Mouse (Mus musculus) gastrocnemius, adult 2 months (tissue): ENCODE data around the gene Gm3435. TPM values are rescaled to one million over a fixed set of nuclear protein-coding genes. Genes with fewer than 3 reads are reported as not detected.
"Not testable (repeated sequence)": the region's sequence is repeated elsewhere in the genome, so short reads cannot be mapped to it uniquely, and the experiment has no call there.

Source experiments
- DNase-seq: peaks from one replicate; pipeline ENCODE4 v3.0.0; 2022
- H3K27ac ChIP-seq: fragments of 200-600 bp; 2 replicates; pipeline ENCODE4 v1.8.1; 2022; ENCODE audit warnings: mild to moderate bottlenecking
- H3K4me3 ChIP-seq: fragments of 200-600 bp; 2 replicates; pipeline ENCODE4 v1.8.1; 2022; ENCODE audit warnings: mild to moderate bottlenecking, moderate library complexity
- CTCF ChIP-seq: fragments of 200-600 bp; IDR thresholded peaks from 2 replicates; pipeline ENCODE4 v1.8.1; 2022; ENCODE audit warnings: antibody characterized with exemption, mild to moderate bottlenecking, moderate library complexity
- intact Hi-C: fragments of 180-260 bp; cut with DNase I; formaldehyde crosslinking; loops from one replicate; pipeline ENCODE4 v1.15.1; 2025
- total RNA-seq, 2 experiments: library from RNA; stranded (reverse); gene quantifications; 2 replicates each; pipeline ENCODE4 v1.2.3; 2021

The Gm3435 gene
- total RNA-seq, 2 experiments from 2014 or later, result 2.1 to 3.5 TPM

DNA sequence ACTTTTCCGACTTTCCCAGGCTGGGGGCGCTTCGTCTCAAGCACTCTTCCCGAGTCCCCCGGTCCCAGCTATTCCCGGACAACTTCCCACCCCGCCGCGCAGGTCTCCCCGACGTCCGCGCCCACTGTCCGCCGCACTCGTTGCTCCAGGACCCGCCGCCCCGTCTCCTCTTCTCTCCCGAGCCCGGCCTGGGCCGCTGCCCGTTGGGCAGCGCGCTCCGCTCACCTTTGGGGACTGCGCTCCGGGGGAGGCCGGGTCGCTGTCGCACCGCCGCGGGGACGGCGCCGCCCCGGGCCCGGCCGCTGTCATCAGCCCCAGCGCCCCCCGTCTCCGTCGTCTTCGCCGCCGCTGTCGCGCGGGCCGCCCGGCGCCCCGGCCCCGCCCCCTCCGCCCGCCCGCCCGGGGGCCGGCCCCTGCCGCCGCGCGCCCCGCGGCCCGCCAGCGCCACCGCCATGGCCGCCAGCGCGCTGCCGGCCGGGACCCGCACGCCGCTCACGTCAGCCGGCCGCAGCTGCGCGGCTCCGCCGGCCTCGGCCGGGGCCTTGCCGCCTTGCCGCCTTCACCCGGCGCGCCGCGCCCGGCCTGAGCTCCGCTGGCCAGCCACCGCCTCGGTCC lies 14.0 kb downstream of the Gm3435 start:
- intact Hi-C loops, DNase-seq, H3K4me3 ChIP-seq, H3K27ac ChIP-seq: not testable (repeated sequence)

DNA sequence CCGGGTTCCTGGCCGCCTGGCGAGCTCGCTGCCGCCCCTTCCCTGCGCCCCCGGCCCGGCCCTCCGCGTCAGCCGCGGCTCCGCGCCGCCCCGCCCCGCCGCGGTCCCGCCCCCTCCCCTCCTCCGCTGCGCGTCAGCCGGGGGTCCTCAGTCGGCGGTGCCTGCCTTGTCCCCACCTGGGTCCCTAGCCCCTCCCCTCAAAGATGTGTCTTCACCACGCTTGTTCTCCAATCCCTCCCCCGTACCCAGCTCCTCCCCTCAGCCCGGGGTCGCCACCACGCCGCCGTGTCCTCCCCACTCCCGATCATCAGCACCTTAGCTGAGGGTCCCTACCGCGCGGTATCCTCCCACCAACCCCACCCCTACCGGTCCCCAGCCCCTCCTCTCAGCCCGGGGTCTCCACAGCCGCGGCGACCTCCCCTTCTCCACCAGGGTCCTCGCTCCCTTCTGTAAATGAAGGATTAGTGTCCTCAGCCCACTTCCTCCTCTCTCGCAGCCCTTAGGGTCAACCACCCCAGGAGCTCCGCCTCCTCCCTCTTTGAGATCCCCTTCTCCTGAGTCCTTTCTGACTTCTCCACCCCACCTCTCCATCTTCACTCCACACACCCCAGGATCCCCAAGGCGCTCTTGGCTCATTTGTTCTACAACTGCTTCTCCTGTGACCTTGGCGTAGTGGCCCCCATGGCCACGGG lies 14.7 kb downstream of the Gm3435 start:
- intact Hi-C loops, H3K27ac ChIP-seq, H3K4me3 ChIP-seq, DNase-seq: not testable (repeated sequence)

DNA sequence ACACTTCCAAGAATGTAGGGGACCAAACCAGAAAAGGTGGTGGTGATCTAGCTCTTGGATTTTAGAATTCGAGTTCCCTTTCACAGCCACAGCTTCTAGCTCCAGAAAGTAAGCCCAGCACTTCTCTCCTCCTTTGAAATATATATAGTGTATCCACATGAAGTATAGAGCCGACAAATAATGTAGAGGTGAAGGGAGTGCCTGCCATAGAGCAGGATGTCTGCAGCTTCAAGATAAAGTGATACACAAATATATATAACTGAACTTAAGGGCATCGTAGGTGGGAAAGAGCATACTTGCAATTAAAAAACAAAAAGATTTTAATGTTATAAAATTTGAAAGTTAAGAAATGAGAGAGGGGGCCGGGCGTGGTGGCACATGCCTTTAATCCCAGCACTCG lies 15.5 kb downstream of the Gm3435 start:
- H3K27ac ChIP-seq, intact Hi-C loops, DNase-seq, H3K4me3 ChIP-seq: not testable (repeated sequence)

DNA sequence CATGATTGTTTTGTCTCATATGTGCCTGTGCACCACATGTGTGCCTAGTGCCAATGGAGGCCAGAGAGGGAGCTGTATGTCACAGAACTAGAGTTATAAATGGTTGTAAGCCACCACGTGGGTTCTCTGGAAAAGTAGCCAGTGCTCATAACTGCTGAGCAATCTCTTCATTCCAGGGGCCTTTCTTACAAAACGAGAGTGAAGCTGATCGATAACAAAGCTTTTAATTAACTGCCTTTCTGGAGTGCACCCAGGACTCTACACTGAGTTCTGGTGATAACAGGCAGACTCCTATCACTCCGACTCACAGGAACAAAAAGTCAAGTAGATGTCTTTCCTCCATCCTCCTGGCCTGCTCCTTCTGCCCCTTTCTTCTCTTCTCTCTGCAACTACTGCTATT lies 21.4 kb downstream of the Gm3435 start:
- intact Hi-C loops, H3K27ac ChIP-seq, DNase-seq, H3K4me3 ChIP-seq: not testable (repeated sequence)

DNA sequence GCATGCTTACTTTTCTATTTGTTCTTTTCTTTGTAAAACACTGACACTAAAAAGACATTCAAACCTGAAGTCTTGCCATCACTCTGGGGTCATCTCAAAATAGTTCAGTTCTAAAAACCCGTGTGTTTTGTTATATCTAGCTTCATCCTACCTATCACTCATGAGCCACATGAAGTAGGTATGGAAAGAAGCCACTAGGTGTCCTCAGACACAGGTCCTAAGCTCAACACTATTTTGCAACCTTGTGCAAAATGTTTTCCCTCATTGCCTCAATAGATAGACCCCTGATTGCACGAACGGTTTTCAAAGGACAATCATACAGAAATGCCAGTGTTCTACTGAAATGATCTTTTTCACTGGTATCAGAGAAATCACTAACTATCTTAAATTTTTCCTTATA lies 30.5 kb downstream of the Gm3435 start:
- DNase-seq, H3K27ac ChIP-seq, intact Hi-C loops, H3K4me3 ChIP-seq: not testable (repeated sequence)

DNA sequence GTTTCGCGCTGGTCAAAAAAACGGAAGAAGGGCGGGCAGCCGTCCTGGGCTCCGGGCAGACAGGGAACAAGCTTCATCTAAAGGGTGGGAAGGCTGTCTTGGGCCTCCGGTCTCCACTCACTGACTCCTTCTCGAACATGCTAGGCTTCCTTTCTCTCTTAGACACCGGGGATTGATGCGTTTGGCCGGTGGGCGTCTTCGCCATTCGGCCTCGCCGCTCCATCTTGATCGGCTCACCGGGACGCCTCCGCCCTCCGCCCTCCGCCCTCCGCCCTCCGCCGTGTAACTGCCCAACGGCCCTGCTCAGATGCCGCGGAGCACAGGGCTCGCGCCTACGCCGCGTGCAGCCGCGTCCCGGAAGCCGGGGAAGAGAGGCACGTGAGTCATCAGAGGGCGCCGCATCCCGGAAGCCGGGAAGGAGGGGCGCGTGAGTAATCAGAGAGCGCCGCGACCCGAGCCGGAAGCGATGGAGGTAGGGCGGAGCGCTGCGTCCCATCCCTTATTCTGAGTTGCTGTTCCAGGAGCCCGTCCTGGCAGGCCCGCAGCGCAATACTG lies 31.3 kb downstream of the Gm3435 start, which contains the start of the genes Ermard, Tcte3 and Gm3448:
Gene Ermard, plus strand, starts transcription at position 34 of the 555 bp plus-strand sequence.
Gene Tcte3, minus strand, starts transcription at position 314 of the 555 bp plus-strand sequence.
Gene Gm3448, minus strand, starts transcription at position 363 of the 555 bp plus-strand sequence.
- DNase-seq, result peak; percentile 53
- Histone ChIP-seq H3K4me3 (peak within 1 kb of the TSS; percentile 60), H3K27ac (peak within 1 kb of the TSS; percentile 73)
- intact Hi-C loops, result not testable (repeated sequence)

DNA sequence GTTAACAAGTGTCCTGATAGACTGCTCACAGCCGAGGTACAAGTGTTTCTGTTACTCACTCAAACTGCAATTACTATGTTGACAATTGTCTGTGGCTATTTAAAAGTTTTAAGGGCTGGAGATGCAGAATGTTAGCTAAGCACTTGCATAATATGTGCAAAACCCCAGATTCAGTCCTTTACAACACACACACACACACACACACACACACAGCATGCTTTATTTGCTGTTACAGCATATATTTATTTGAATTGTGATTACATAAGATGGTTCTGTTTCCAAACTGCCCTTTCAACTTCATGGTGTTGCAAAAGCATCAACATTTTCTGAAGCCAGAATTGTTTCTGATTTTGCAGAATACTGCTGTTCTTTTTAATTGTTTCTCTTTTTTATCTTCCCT lies 40.4 kb downstream of the Gm3435 start:
- H3K27ac ChIP-seq, intact Hi-C loops, DNase-seq, H3K4me3 ChIP-seq: not testable (repeated sequence)

DNA sequence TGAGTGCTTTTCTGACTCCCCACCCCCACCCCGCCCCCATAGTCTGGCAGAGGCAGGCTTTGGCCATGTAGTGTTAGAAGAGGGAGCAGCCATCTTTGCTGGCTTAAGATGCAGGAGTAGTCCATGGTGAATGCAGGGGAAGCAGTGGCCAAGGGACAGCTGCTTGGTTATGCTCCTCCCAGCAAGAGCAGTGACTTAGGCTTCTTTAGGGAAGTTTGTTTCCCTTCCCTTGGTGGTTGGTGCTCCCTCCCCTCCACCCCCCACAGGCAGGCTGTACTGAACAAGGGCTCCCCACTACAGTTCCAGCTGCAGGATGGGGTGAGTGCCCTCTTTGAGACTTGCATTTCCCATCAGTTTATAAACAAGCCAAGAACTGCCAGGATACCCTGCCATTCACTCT lies 42.8 kb downstream of the Gm3435 start:
- H3K4me3 ChIP-seq, H3K27ac ChIP-seq, intact Hi-C loops, DNase-seq: not testable (repeated sequence)

DNA sequence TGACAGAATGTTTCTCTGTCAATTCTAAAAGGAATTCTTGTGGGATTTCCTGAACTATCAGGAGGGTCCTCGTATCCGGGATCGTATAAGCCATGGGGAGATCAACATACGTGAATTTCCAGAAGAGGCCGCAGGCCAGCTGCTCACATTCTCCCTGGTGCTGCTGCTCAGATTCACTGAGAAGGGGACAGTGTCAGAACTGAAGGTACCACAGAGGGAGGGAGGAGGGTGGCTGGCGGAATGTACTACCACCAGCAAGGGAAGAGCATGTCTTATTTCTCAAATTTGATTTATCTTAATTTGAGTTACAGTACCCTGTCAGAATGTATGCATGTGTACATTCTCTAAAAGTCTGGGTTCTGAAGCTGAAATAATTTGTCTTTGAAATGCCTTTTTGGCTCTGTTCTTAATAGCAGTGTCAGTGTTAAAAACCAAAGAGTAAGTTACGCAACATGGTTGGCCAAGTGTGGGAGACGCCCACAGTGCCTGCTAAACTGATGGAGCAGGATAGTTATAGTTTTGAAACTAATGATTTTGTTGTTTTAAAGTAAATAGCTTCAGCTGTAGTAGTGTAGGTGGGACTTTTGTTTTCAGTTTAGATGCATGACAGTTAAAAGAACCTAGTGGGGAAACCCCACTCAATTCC lies 43.3 kb downstream of the Gm3435 start:
- H3K4me3 ChIP-seq, DNase-seq, intact Hi-C loops, H3K27ac ChIP-seq: not testable (repeated sequence)

DNA sequence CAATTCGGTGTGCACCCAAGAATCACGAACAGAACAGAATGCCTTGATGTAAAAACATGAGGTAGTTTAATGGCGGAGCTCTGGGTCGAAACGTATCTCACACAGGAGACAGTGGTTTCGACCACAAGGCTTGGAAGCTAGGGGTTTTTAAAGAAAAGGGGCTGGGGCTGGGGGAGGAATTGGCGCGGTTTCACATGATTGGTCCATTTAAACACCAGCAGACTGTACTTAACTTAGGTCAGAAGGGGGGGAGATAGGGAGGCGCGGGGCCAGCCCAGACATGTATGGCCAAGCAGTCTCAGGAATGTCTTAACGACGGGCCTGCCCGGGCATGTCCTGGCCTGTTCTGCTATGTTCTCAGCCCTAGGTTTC lies 43.8 kb downstream of the Gm3435 start:
- H3K4me3 ChIP-seq, intact Hi-C loops, DNase-seq, H3K27ac ChIP-seq: not testable (repeated sequence)

DNA sequence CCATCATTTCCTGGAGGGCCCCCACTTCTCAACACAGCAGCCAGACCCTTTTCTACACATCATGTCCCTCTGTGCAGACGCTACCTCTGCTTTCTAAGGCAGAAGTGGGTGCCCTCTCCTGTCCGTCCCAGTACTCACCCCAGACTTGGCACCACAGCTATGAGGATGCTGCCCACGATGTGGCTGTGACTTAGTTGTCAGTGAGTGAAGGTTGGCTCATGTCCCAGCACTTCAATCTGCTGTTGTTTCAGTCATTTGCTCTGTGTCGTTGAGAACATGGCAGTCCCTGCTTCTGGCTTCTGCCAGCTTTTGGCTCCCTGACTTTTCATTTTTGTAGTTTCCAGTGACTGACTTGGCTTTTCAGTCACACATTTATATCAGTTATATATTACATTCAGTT lies 45.9 kb downstream of the Gm3435 start:
- no peak for TF ChIP-seq CTCF
- no peak overlapping the region for H3K27ac ChIP-seq
- intact Hi-C loops, result no loop called here
- no peak overlapping the region for H3K4me3 ChIP-seq
- DNase-seq, result no peak

DNA sequence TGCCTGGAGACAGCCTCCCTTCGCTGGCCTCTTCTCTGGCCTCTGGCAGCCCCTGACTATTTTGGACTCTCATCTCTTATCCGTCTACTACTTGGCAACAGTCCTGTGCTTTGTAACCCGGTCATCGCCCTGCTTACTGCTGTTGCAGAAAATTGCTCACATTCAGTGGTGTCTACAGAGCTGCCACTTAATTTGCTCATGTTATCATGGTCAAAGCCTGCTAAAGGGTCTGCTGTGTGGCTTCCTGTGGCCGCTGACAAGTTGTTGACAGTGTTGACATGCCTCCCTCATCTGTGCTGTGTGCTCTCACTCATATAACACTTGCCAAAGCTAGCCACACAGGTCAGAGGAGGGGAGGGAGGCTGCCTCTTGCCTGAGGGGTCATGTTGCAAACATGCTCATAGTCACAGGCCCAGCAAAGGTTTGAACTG lies 48.2 kb downstream of the Gm3435 start:
- no peak overlapping the region for H3K27ac ChIP-seq
- H3K4me3 ChIP-seq, result no peak overlapping the region
- intact Hi-C loops, result no loop called here
- DNase-seq, result no peak
- TF ChIP-seq CTCF, result no peak

DNA sequence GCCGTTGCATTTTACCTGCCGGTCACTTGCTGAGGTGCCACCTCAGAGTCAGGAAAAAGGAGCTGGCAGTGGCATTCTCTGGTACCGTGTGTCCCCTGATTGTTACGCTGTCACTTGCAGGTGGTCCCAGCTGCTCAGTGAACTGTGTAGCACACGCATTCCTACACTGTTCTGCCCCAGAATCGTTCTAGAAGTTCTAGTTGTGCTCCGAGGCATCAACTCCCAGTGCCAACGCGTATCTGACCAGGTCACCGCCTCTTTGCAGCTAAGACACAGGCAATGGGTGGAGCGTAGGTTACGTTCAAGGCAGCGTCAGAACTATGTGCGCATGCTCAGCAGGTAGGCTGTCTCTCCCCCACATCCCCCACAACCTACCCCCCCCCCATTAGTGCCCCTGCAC lies 49.7 kb downstream of the Gm3435 start:
- no peak for TF ChIP-seq CTCF
- DNase-seq, result no peak
- intact Hi-C loops, result no loop called here
- H3K27ac ChIP-seq, result no peak overlapping the region
- H3K4me3 ChIP-seq, result no peak overlapping the region
